Mouse (Mus musculus): Measurements from ENCODE around the gene Olfr713. TPM values are rescaled to one million over a fixed set of nuclear protein-coding genes. Genes with fewer than 3 reads are reported as not detected.

The Olfr713 gene
- polyA plus RNA-seq, 1 experiment from 2014 or later: not detected

DNA sequence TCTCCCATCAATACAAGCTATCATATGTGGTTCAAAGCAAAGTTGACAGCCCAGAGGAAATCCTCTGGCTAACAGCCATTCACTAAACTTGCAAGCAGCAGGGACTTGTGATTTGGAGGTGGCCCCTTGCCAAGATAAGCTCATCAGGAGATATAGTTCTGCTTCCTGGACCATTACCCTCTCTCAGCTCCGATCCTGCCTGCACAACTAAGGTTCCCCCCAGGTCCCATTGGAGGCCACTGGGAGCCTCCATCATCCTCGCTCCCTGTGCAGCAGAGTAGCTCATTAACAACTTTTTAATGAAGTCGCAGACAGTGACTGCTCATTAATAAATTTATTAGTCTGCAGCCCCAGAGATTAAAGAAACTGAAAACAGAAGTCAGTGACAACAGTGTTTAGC is 16.6 kb downstream of the Olfr713 start:
- no peak for ATAC-seq

DNA sequence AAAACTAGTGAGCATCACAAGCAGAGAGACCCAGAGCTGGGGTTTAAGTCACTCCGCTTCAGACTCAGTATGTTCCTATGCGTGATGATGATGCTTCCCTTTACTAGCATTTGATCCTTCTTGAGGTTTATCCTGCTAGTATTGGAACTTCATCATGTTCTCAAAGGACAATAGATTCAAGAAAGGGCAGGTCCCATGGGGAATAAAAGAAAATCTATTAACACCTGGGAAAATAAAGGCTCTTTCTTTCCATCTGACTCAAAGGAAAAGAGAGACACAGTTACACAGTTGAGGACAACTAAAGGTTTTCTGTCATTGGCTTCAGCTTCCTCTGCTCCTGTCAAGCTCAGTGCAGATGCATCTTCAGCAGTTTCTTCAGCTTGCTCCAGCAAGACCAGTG is 39.7 kb downstream of the Olfr713 start, which contains the start of gene Olfr714:
Olfr714 (plus strand) TSS at position 301 of the 400 bp plus-strand sequence.
- no peaks in the 10 kb centered on the region for H3K27me3 ChIP-seq (replicated peaks; ENCODE audit: control insufficient read depth, insufficient read depth, low read length)
- WGBS: 89% methylated on average over 2 of the region's 2 CpGs
- H3K4me2 ChIP-seq (ENCODE audit: low read length): no peak within 1 kb of the TSS
- DNase-seq (ENCODE audit: low spot score) (no peak), ATAC-seq (no peak)
- H3K36me3 ChIP-seq (ENCODE audit: control insufficient read depth, insufficient read depth, low read length): no peaks in the 10 kb centered on the region
- H3K4me3 ChIP-seq (ENCODE audit: low read depth, low read length): no peak within 1 kb of the TSS
- H3K9me3 ChIP-seq (replicated peaks; ENCODE audit: control insufficient read depth, low read length): 0 out of 2 replicates have a peak, but pooled peaks cover 2% of the 10 kb centered on the region
- H3K4me1 ChIP-seq (ENCODE audit: control insufficient read depth, insufficient read depth, low read length): no peaks in the 10 kb centered on the region
- H3K9ac ChIP-seq (ENCODE audit: low read length): no peak within 1 kb of the TSS
- H3K27ac ChIP-seq (ENCODE audit: low read depth, low read length): no peak within 1 kb of the TSS

More for the DNA sequence above, 16.6 kb downstream of the Olfr713 start:
- Histone ChIP-seq H3K27ac (ENCODE audit: low read depth, low read length) (no peak overlapping the region), H3K4me2 (ENCODE audit: low read length) (no peak overlapping the region), H3K9ac (ENCODE audit: low read length) (no peak overlapping the region), H3K36me3 (ENCODE audit: control insufficient read depth, insufficient read depth, low read length) (no peaks in the 10 kb centered on the region), H3K4me1 (ENCODE audit: control insufficient read depth, insufficient read depth, low read length) (no peaks in the 10 kb centered on the region), H3K27me3 (replicated peaks; ENCODE audit: control insufficient read depth, insufficient read depth, low read length) (no peaks in the 10 kb centered on the region), H3K4me3 (ENCODE audit: low read depth, low read length) (no peak overlapping the region), H3K9me3 (replicated peaks; ENCODE audit: control insufficient read depth, low read length) (no peaks in the 10 kb centered on the region)
- no peak for DNase-seq (ENCODE audit: low spot score)
- 37% methylated on average over 3 of the region's 3 CpGs for WGBS

Other genes with a start within 250 kb of the Olfr713 start
- gene Olfr699, start 238.0 kb upstream of the Olfr713 start, polyA plus RNA-seq (2014; fragmentation: Nextera tagmentation; extraction: Ambion mirVana): not detected in 2 replicates
- gene Olfr700, start 222.3 kb upstream of the Olfr713 start, polyA plus RNA-seq (2014; fragmentation: Nextera tagmentation; extraction: Ambion mirVana): not detected in 2 replicates
- gene Olfr701, start 217.0 kb upstream of the Olfr713 start, polyA plus RNA-seq (2014; fragmentation: Nextera tagmentation; extraction: Ambion mirVana): not detected in 2 replicates
- gene Olfr702, start 197.3 kb upstream of the Olfr713 start, polyA plus RNA-seq (2014; fragmentation: Nextera tagmentation; extraction: Ambion mirVana): not detected in 2 replicates
- not detected in 2 replicates for gene Olfr703, start 187.8 kb upstream of the Olfr713 start, polyA plus RNA-seq (2014; fragmentation: Nextera tagmentation; extraction: Ambion mirVana)
- gene Olfr704, start 168.0 kb upstream of the Olfr713 start, polyA plus RNA-seq (2014; fragmentation: Nextera tagmentation; extraction: Ambion mirVana): not detected in 2 replicates
- gene Olfr705, start 154.3 kb upstream of the Olfr713 start, polyA plus RNA-seq (2014; fragmentation: Nextera tagmentation; extraction: Ambion mirVana): not detected in 2 replicates
- not detected in 2 replicates for gene Olfr706, start 143.0 kb upstream of the Olfr713 start, polyA plus RNA-seq (2014; fragmentation: Nextera tagmentation; extraction: Ambion mirVana)
- gene Olfr707, start 129.9 kb upstream of the Olfr713 start, polyA plus RNA-seq (2014; fragmentation: Nextera tagmentation; extraction: Ambion mirVana): not detected in 2 replicates
- not detected in 2 replicates for gene Olfr1532-ps1, start 123.2 kb upstream of the Olfr713 start, polyA plus RNA-seq (2014; fragmentation: Nextera tagmentation; extraction: Ambion mirVana)
- gene Olfr709-ps1, start 99.0 kb upstream of the Olfr713 start, polyA plus RNA-seq (2014; fragmentation: Nextera tagmentation; extraction: Ambion mirVana): not detected in 2 replicates
- gene Olfr710, start 82.9 kb upstream of the Olfr713 start, polyA plus RNA-seq (2014; fragmentation: Nextera tagmentation; extraction: Ambion mirVana): not detected in 2 replicates
- gene Olfr6, start 67.2 kb upstream of the Olfr713 start, polyA plus RNA-seq (2014; fragmentation: Nextera tagmentation; extraction: Ambion mirVana): not detected in 2 replicates
- not detected in 2 replicates for gene Olfr711, start 55.7 kb upstream of the Olfr713 start, polyA plus RNA-seq (2014; fragmentation: Nextera tagmentation; extraction: Ambion mirVana)
- not detected in 2 replicates for gene Olfr2, start 25.1 kb upstream of the Olfr713 start, polyA plus RNA-seq (2014; fragmentation: Nextera tagmentation; extraction: Ambion mirVana)
- not detected in 2 replicates for gene Olfr714, start 39.8 kb downstream of the Olfr713 start, polyA plus RNA-seq (2014; fragmentation: Nextera tagmentation; extraction: Ambion mirVana)
- gene Olfr17, start 62.0 kb downstream of the Olfr713 start, polyA plus RNA-seq (2014; fragmentation: Nextera tagmentation; extraction: Ambion mirVana): not detected in 2 replicates
- gene Olfr715b, start 79.2 kb downstream of the Olfr713 start, polyA plus RNA-seq (2014; fragmentation: Nextera tagmentation; extraction: Ambion mirVana): not detected in 2 replicates
- gene Olfr715, start 99.9 kb downstream of the Olfr713 start, polyA plus RNA-seq (2014; fragmentation: Nextera tagmentation; extraction: Ambion mirVana): not detected in 2 replicates
- gene Olfr716, start 107.2 kb downstream of the Olfr713 start, polyA plus RNA-seq (2014; fragmentation: Nextera tagmentation; extraction: Ambion mirVana): not detected in 2 replicates
- gene Nlrp14, start 135.8 kb downstream of the Olfr713 start, polyA plus RNA-seq (2014; fragmentation: Nextera tagmentation; extraction: Ambion mirVana): not detected in 2 replicates
- gene Rbmxl2, start 178.3 kb downstream of the Olfr713 start, polyA plus RNA-seq (2014; fragmentation: Nextera tagmentation; extraction: Ambion mirVana): not detected in 2 replicates

Data from forebrain, embryonic 14.5 days (tissue).